Mouse (Mus musculus) cerebellum, adult 18-20 months (tissue): ENCODE measurements around the gene Hectd4.

ENCODE experiments used
- DNase-seq, 2 experiments: peaks; one replicate each; pipeline ENCODE4 v3.0.0; 2021

Gene Hectd4

DNA sequence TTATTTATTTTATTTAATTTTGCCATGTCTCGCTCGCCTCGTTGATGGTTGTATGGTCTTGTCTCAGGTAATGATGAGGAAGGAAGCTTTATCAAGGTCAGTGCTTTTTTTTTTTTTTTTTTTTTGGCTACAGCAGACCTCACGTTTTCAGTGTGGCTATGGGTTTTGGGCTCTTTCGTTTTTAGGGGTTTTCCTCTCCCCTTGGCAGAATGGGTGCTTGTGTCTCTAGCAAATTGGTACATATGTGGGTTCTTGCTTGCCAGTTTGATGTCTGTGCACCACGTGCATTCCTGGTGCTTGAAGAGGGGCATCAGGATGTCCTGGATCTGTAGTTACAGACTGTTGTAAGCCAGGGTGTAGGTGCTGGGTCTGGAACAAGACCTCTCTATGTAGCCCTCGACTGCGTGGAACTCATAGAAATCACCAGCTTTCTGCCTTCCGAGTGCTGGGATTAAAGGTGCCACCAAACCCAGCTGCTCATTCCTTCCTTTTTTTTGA is 179.0 kb downstream of the Hectd4 start:
- DNase-seq = no peak

GRCm38 (mm10) chr5:121399540-121399939 is 179.5 kb downstream of the Hectd4 start:
- no peak for DNase-seq

GRCm38 (mm10) chr5:121400064-121400463 is 180.0 kb downstream of the Hectd4 start:
- DNase-seq = no peak

DNA sequence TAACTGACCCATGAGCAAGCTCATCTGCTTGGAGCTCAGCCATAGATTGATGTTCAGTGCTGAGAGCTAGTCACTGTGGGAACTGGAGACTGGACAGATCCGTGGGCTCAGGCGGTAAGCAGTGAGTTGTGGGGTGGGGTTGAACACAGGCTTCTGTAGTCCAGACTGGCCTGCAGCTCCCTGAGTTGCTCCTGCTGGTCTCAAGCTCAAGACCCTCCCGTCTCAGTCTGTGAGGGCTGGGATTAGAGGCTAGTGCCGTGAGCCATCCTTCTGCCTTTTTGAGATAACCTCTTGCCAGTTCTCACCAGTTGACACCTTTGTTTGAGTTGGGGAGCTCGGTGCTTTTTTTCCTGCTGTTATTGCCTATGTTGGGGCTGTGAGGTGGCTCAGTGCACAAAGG is 180.8 kb downstream of the Hectd4 start:
- no peak for DNase-seq

DNA sequence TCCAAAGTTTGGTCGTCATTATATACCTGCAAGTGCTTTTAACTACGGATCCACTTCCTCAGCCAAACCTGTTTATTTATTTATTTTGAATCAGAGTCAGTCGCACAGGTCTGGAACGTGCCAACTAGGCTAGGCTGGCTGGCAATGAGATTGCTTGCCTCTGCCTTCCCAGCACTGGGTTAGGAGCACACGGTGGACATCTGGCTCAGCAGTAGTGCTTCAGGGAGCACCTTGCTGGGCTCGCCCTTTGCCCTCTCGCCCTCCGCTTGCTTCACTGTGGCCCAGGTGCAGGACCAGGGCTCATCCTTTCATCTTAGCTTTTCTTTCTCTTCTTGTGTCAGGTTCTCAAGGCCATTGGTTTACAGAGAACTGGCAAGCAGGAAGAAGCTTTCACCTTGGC is 187.8 kb downstream of the Hectd4 start:
- DNase-seq = no peak

DNA sequence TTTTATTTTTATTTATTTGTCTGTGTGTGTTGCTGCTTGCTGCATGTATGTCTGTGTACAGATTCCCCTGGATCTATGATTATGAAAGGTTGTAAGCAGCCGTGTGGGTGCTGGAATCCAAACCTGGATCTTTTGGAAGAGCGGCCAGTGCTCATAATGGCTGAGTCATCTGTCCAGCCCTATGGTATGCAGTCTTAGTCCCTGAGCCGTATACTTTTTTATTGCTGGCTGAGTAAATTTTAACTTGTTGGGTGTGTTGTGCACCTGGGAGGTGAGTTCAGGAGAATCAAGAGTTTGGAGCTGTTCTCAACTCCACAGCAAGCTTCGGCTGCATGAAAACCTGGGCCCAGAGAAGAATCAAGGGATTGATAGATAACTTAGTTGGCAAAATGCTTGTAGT is 191.0 kb downstream of the Hectd4 start:
- no peak for DNase-seq
